Mouse (Mus musculus) frontal cortex, adult (tissue): ENCODE results near the gene Sirpa.

ENCODE experiments used
- ATAC-seq: cut with Nextera tagmentation; 2 replicates; pipeline ENCODE4 v1.9.2; 2017; ENCODE audit warnings: mild to moderate bottlenecking, moderate library complexity, mixed read lengths; ENCODE audit not compliant: low TSS enrichment

The Sirpa gene

DNA sequence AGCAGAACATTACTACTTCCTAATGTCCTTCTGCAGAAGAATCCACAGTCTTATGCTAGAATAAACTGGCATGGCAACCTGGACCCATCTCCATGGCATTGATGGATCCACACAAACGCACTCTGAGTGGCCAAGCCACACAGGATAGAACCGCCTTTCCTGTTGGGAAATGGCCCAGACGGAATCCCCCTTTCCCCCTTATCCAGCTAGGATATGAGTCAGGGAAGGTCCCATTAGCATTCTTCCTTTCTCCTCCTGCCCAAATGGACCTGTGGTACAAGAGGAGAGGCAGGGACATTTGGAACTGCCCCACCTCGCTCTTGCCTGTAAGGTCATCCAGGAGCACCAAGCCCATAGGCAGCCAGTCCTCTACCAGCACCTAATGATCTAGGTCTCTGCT is 10.4 kb upstream of the Sirpa start:
- ATAC-seq, result no peak

DNA sequence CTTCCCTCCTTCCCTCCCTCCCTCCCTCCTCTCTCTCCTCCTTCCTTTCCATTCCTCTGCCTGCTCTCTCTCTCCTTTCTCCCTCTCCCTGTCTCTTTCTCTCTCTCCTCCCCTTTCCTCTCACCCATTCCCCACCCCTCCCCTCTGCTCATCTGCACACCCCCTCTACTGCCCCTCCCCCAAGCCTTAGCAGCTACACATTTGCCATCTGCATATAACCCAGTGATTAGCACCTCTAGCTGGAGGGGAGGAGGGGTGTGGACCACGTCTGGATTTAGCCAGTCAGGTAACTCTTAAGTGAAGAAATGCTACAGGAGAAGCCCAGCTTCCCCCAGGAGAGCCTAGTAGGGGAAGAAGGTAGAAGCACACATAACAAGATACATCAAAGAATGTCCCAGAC is 7.7 kb upstream of the Sirpa start:
- ATAC-seq, result no peak

DNA sequence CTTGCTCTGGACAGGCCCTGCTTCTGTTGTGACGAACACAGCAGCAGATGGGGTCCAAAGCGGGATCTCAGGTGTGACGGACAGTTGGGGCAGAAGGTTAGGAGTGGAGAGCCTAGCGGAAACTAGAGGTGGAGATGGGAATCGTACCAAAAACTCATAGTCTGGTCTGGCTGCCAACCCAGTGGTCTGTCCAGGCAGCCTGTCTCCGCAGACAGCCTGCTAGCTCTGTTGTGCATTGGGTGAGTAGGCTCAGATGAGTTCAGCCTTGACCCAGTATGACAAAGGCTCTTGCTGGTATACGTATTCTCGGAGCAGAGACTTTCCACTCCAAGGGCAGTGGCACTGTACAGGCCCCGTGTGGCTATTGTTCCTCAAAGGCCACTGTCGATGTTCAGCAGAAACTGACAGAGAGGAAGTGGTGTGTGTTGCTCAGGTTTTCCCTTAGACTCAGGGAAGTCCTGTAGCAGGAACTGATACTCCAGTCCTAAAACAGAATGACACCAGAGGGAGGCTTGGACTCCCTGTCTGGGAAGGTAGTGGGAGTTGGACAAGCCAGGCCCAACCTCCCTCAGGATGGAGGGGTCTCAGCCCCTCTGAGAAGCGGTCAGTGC is 6.6 kb upstream of the Sirpa start:
- ATAC-seq, result no peak

DNA sequence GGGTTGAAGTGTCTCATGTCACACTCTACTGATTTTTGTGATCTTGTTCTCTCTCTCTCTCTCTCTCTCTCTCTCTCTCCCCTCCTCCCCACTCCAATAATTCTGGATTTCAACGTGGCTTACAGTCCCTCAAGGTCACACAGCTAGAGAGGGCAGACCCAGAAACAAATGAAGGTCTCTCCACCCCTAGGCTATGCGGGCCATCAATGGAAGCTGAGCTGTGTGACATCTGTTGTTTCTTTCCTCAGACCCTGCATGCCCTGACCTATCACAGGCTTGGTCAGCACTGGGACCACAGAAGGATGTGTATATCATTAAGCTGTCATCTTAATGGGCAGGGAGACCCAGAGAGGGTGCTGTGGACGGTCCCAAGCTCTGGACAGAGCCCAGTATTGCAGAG is 5.4 kb upstream of the Sirpa start:
- ATAC-seq, result no peak

DNA sequence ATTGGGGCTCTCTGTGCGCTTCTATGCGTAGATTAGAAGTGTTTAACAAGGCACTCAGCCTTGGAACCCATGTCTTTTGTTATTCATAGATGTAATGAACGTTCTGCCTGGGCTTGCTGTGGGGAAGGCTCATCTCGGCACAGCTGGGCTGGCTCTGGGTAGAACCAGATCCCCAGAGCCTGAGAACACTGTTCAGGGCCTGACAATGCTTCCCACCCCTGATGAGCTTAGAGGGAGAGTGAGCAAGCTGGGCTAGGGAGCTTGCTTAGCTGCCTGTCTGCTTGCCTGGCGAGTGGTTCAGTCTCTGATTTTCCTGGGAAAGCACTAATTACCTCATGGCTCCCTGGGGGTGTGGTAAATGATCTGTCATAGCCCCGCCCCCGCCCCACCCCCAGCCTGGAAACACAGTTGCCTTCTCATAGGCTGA is 4.8 kb upstream of the Sirpa start:
- ATAC-seq, result no peak

DNA sequence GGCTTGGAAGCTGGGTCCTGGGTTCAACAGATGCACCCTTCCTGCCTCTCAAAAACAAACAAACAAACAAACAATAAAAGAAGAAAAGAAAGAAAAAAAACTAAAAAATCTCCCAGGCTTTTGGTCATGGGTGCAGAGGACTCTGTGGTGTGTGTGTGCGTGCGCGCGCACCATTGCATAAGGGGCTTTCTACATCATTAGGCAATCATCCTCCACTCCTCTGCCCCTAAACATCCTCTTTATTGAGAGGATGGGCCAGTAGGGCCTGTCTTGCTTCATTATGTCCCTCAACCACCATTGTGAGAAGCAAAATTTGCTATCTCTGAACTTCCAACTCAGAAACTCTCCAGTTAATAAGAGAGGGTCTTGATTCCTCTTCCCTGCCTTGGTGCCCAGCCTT is 738 bp upstream of the Sirpa start:
- no peak for ATAC-seq

DNA sequence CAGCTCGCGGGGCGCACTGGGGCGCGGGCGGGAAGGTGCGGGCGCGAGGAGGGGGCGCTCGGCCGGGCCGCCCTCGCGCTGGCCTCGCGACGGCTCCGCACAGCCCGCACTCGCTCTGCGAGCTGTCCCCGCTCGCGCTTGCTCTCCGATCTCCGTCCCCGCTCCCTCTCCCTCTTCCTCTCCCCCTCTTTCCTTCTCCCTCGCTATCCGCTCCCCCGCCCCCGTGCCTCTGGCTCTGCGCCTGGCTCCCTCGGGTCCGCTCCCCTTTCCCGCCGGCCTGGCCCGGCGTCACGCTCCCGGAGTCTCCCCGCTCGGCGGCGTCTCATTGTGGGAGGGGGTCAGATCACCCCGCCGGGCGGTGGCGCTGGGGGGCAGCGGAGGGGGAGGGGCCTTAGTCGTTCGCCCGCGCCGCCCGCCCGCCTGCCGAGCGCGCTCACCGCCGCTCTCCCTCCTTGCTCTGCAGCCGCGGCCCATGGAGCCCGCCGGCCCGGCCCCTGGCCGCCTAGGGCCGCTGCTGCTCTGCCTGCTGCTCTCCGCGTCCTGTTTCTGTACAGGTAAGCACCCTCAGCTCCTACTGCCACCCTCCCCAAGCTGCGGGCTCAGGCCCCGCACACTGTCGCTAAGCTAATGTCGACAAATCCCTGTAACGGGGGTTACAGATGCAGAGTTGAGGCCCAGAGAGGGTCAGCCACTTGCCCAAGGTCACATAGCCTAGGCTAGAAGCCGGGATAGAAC is 673 bp downstream of the Sirpa start:
- ATAC-seq, result peak; percentile 35

DNA sequence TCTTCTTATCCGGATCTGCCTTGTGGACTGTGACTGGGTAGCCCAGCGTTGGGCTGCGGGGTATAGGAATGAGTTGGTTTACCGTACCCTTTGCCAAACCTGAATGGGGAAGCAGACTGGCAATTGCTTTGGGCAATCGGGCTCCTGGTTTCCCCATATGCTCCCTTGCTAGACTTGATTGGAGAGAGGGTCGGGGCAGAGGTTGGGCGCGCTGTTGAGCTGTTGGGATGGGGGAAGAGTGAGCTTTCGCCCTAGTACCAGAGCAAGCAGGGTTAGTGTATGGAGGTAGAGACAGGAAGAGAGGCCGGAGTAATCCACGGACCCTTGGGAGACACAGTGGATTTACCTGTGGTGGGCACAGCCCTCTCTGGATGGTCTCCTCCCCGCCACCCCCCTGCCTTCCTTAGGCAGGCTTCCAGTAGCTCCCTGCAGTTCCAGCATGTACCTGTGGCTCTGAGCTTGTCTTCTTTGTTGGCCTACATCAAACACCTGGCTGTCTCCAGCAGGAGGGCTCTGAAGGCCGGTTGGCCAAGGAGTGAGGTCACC is 1.3 kb downstream of the Sirpa start:
- ATAC-seq, result peak; percentile 0; the same call in 1 of the 2 replicates

DNA sequence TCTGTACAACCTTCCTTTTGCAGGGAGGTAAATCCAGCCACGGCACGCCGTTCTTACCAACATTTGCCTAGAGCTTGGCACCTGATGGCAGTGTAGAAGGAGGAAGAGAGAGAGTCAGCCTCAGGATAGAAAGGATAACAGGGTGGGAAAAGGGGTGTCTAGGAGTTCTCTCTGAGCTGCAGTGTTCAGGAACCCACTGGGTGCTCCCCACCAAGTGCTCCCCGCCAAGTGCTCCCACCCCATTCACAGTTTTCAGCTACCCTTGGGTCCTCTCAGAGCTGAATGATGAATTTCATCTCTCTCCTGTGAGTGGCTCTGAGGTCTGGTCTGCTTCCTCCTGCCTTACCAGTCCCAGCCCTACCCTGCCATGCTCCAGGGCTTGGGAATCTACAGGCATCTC is 1.9 kb downstream of the Sirpa start:
- ATAC-seq, result no peak

DNA sequence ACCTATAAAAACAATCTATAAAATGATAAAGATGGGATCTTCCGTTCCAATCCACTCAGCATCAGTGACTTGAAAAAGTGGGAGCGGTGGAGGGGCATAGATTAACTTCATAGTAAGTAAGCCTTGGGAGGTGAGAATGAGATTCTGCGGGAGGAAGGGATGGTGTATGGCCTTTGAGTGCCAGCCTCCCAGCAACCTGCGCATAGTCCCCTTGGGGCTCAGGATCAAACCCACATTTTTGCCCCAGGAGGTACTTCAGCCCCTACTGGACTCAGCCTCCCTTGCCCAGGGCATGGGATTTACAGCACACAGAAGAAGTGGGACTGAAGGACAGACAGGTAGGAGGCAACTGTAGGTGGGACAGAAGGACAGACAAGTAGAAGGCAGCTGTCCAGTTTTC is 2.6 kb downstream of the Sirpa start:
- no peak for ATAC-seq

DNA sequence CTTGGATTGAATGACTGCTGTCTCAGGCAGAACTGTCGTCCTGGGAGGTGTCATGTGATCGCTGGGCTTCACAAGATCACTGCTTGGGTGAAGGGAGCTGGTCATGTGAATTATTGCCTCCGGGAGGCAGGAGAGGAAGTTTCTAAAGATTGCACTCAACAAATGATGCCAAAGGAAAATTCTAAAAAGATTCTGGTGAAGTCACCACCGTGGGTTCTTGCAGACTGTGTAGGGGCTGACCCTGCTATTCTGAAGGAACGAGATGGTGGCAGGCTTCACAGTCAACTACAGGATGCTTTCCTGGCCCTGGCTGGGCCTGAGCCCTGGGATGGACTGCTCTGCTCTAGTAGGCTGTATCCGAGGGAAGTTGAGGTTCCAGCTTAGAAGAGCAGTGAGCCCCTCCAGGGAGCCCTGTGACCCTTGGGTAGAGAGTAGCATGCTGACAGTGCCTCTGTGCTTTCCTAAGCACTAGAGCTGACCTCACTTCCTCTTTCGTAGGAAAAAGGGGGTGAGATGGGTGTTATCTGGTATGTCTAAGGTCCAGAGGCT is 3.1 kb downstream of the Sirpa start:
- ATAC-seq, result no peak

DNA sequence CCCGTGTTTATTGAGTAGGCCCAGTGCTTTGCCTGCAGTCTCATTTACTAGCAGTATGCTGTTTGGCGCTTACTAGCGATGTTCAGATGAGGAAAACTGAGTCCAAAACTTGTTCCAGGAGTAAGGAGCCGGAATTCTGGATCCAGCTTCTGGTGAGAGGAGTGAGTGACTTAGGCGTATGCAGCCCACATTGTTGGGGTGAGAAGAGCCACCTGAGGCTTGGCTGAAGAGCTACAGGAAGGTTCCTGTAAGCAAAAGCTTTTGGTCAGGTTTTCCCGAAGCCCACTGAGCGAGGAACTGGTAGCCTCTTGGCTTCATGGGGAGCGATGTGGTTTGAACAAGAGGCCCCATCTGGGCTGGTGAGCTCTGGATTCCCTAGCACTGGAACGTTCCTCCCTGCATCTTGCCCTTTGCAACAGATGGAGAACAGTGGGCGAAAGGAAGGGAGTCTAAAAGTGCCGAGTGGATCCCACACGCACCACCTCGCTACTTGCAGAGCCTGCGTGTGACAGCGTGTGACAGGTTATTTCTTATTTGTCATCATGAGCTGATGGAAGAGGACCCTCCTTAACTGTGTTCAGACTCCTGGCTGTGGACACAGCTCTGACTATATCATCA is 4.0 kb downstream of the Sirpa start:
- peak; percentile 14 for ATAC-seq

DNA sequence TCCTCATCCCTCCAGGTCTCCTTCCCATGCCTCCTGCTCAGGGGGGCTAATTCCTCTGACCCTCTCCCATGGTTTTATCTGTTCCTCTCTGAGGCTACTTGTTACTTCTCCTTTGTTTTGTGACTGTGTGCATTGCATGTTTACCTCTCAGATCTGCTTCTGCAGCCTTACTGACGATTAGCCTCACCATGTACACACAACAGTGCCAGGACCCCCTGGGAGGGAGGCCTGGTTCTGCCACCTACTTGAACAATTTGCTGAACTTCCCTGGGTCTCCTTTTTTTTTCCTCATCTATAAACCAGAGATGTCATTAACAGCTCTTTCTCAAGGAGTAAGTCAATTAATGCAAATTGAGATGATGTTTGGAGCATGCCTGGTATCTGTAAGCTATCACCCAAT is 4.9 kb downstream of the Sirpa start:
- ATAC-seq, result no peak

DNA sequence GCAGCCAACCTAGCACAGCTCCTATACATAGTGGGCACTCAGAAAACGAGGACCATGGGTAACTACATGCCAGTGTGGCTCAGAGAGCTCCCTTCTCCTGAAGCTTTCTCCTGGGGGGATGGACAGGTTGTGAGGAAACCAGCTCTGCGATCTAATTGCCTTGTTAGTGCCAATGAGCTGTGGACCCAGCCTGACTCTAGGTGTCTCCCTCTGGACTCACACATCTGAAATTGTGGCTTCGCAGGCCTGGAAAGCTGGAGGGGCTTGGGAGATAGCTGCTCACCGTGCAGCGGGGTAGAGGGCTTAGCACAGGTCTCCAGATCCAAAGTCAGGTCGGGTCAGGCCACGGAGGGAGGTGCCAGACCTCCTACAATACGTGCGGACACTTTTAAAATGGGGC is 5.5 kb downstream of the Sirpa start:
- ATAC-seq, result no peak

DNA sequence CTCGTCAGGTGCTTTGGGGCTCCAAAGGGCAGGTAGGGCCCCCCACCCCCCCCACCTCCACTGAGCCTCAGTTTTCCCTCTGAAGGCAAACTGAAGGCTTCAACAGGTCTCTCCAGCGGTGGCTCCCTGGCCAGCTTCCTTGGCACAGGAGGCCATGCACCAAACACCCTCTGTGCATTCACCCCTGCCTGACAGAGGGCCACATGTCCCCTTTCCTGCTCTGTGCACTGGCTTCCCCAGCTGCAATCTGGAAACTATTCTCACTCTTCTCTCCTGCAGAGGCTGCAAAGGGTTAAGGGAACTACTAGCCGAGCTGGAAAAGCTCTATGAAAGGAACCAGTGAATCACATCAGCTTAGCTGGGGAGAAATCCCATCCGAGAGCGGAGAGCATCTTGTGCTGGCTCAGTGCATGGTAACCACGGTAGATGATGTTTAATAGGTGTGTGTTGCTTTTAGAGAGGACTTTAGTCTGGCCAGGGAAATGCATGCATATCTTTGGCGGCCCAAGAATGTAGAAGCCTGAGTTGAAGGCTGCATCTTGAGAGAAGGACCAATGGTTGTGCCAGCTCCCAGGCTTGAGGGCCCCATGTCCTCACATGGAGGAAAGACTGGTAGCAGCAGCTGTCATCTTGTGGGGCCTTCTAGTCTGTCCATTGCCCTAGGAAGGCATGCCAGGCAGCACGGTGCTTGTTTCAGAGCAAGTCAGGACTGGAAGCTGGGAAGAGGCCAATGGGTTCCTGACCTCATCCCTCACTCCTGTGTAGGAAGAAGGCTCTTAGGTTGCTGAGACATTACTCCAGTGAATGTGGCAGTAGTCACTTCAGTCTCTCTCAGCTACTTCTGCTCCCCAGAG is 6.8 kb downstream of the Sirpa start:
- ATAC-seq, result 0 out of 2 replicates have a peak, but pooled peaks have one; percentile 7

DNA sequence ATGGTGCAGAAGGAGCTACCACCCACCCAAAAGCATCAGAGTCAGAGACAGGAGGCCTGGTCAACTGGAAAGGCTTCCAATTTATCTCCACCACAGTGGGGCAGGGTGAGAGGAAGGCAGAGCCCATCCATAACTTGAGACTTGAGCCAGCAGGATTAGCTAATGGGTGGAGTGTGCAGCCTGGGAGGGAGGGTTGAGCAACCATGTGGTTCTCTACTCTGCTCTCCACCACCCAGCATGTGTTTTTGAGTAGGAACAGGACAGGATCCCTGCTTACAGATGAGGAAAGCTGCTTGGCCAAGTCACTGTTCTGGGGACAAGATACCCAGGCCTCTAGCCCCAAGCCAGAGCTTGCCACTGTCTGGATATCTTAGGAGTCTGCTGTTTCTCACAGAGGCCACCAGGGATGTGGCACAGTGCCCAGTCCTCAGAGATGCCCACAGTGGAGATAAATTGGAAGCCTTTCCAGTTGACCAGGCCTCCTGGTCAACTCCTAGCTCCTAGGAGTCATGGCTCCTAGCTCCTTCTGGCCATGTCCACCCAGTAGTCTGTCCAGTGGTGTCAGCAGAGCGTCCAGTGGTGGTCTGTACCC is 8.5 kb downstream of the Sirpa start:
- no peak for ATAC-seq

DNA sequence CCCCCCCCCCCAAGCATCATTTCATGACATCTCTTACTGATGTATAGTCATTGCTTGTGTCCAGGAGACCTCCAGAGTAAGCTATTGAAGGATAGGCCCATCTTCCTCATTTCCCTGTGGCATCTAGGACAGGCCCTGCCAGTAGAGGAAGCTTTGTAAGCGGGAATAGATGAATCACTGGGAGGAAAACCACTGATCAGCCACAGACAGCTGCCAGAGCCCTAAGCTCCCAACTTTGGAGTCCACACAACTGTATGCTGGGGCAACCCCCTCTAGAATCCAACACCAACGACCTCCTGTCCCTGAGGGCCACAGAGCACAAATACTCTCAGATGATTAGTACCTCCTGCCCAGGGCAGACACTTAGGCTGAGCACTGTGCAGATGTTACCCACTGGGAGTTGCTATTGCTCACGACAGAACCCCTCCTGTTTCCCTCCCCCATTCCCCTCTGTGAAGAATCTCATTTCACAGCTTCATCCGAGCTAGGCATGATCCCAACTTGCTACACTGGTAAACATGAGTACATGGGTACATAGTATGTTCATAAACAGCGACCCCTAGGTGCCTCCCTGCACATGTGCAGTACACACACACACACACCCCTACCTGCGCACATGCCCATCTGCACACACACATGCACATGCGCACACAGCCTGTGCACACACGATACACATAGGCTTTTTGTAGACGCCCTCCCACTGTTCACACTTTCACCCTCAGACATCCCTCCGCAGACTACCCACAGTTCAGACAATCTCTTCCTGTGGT is 9.4 kb downstream of the Sirpa start:
- no peak for ATAC-seq

DNA sequence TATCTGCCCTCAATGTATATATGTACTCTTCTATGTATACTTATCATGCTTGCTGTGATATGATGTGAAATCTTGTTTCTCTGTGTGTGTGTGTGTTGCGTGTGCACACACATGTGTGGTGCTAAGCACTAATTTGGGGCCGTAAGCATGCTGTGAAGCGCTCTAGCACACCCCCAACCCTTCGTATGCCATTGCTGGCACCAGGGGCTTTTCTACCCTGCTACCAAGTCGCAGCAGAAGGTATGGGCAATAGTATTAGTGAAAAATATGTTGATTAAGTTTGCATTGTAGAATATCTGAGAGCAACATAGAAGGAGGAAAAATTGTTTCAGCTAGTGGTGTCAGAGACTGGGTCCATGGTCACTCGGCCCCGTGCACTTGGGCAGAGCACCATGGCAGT is 10.2 kb downstream of the Sirpa start:
- ATAC-seq, result no peak

DNA sequence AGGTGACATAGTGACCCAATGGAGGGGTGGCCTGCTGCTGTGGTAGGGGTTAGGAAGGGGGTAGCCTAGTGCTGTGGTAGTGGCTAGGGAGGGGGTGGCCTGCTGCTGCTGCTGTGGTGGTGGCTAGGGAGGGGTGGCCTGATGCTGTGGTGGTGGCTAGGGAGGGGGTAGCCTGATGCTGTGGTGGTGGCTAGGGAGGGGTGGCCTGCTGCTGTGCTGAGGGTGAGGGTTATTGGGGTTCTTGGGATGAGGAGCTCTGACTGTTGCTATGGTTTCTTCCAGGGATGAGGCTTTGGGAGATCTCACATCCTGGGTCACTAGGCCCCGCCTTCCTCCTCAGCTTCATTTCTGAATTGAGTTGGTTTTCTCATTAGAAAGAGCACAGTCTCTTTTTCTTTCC is 10.9 kb downstream of the Sirpa start:
- peak; percentile 32; the same call in 1 of the 2 replicates for ATAC-seq

DNA sequence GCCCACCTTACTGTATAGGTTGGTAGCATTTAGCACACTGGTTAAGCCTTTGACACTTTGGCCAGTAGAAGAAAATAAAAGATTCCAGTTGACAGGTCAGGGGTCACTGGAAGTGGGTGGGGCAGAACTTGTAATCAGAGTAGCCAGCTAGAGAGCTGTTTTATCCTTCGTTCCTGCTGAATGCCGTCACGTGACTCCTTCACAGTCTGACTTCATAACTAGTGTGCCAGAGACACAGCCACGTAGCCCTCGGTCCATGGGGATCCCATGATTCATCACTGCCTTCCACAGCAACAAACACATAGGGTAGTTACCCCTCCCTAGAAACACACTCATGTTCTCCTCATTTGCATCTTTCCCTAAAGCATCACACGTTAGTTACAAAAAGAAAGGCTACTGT is 11.4 kb downstream of the Sirpa start:
- no peak for ATAC-seq

DNA sequence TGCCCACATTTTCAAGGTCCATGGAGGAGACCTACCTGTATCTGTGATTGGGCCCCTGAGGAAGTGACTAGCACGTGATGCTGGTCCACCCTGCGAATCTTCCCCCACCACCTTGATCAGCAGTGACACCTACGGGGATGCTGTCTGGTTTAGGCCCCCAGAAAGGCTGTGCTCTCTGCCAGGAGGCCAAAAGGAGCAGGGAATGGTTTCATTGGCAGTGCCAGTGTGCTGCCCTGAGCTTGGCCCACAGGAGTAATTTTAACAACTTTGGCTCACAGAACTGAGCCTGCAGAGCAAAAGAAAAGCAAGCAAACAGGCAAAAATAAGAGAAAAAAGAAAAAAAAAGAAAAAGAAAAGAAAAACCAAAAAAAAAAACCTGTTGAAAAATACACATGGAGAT is 13.2 kb downstream of the Sirpa start:
- no peak for ATAC-seq
